Mouse (Mus musculus) hindbrain, embryonic 11.5 days (tissue): ENCODE data around the gene Prcd. TPM values are rescaled to one million over a fixed set of nuclear protein-coding genes. Genes with fewer than 3 reads are reported as not detected.

ENCODE experiments used
- ATAC-seq: fragments of 200-750 bp; cut with Nextera tagmentation; 2 replicates; pipeline ENCODE4 v1.8.0; 2017; ENCODE audit warnings: mild to moderate bottlenecking, moderate TSS enrichment, moderate library complexity; ENCODE audit not compliant: low FRiP score
- DNase-seq: peaks from one replicate; pipeline ENCODE4 v3.0.0-alpha.2; 2015; ENCODE audit warnings: low spot score
- H3K27ac ChIP-seq: fragments of 300-500 bp; sonication (generic); 2 replicates; pipeline ENCODE4 v1.5.1; 2014; ENCODE audit warnings: mild to moderate bottlenecking, low read depth, low read length
- H3K27me3 ChIP-seq: fragments of 300-500 bp; sonication (generic); 2 replicates; pipeline ENCODE4 v1.6.1; 2014; ENCODE audit warnings: mild to moderate bottlenecking, low read length, moderate library complexity, mixed read lengths; ENCODE audit not compliant: control insufficient read depth, insufficient read depth
- H3K36me3 ChIP-seq: fragments of 300-500 bp; sonication (generic); 2 replicates; pipeline ENCODE4 v1.6.1; 2014; ENCODE audit warnings: mild to moderate bottlenecking, low read length, moderate library complexity, mixed read lengths; ENCODE audit not compliant: control insufficient read depth, insufficient read depth
- H3K4me1 ChIP-seq: fragments of 300-500 bp; sonication (generic); replicated peaks from 2 replicates; pipeline ENCODE4 v1.6.1; 2014; ENCODE audit warnings: low read length, mixed read lengths; ENCODE audit not compliant: control insufficient read depth, insufficient read depth
- H3K4me2 ChIP-seq: fragments of 300-500 bp; sonication (generic); replicated peaks from 2 replicates; pipeline ENCODE4 v1.6.1; 2014; ENCODE audit warnings: mild to moderate bottlenecking, low read depth, low read length
- H3K4me3 ChIP-seq: fragments of 300-500 bp; sonication (generic); 2 replicates; pipeline ENCODE4 v1.5.1; 2014; ENCODE audit warnings: low read depth, low read length
- H3K9ac ChIP-seq: fragments of 300-500 bp; sonication (generic); 2 replicates; pipeline ENCODE4 v1.6.1; 2014; ENCODE audit warnings: low read depth, low read length
- H3K9me3 ChIP-seq: fragments of 300-500 bp; sonication (generic); 2 replicates; pipeline ENCODE4 v1.6.1; 2016; ENCODE audit warnings: low read length; ENCODE audit not compliant: control insufficient read depth
- WGBS: fragments of 180-500 bp; shearing (Covaris S2); extraction: QIAGEN DNeasy Blood & Tissue Kit; methylation state at CpG from one replicate; pipeline ENCODE4 v1.1.7; 2014; 5-methylcytosine and 5-hydroxymethylcytosine counted together
- polyA plus RNA-seq: library from polyadenylated mRNA; unstranded; fragments of >200 nt; fragmentation: Nextera tagmentation; extraction: Ambion mirVana; gene quantifications from 2 replicates; pipeline ENCODE4 v1.2.1, GENCODE M21; 2014

The Prcd gene
- polyA plus RNA-seq, 1 experiment from 2014 or later, result 0.32 TPM

- no peak overlapping the region for H3K27ac ChIP-seq
- WGBS, result 44% methylated on average over 21 of the region's 21 CpGs
Measured at GRCm38 (mm10) chr11:116644225-116645112, 8.9 kb upstream of the Prcd start.

GRCm38 (mm10) chr11:116645446-116646110 lies 7.8 kb upstream of the Prcd start:
- peaks cover 7% of the 10 kb centered on the region; the same call in 1 of the 2 replicates for H3K4me1 ChIP-seq
- WGBS, result 49% methylated on average over 8 of the region's 8 CpGs
- no peak for ATAC-seq

More at GRCm38 (mm10) chr11:116644225-116645112, 8.9 kb upstream of the Prcd start:
- no peak overlapping the region for H3K4me2 ChIP-seq
- peaks cover 7% of the 10 kb centered on the region; the same call in 1 of the 2 replicates for H3K4me1 ChIP-seq
- peak overlapping the region; percentile 38; the same call in 1 of the 2 replicates for H3K9ac ChIP-seq
- H3K9me3 ChIP-seq, result no peaks in the 10 kb centered on the region
- ATAC-seq (no peak), DNase-seq (peak; percentile 50)
- H3K36me3 ChIP-seq, result no peaks in the 10 kb centered on the region
- no peak overlapping the region for H3K4me3 ChIP-seq
- H3K27me3 ChIP-seq, result no peaks in the 10 kb centered on the region

GRCm38 (mm10) chr11:116646136-116646535 lies 7.2 kb upstream of the Prcd start:
- no peaks in the 10 kb centered on the region for H3K36me3 ChIP-seq
- 68% methylated on average over 11 of the region's 11 CpGs for WGBS
- H3K27me3 ChIP-seq, result peaks cover under 1% of the 10 kb centered on the region; the same call in 1 of the 2 replicates
- no peak for DNase-seq
- H3K27ac ChIP-seq, result no peak overlapping the region
- no peak overlapping the region for H3K9ac ChIP-seq
- H3K4me1 ChIP-seq, result peaks cover 7% of the 10 kb centered on the region; the same call in 1 of the 2 replicates
- no peak for ATAC-seq
- no peaks in the 10 kb centered on the region for H3K9me3 ChIP-seq
- no peak overlapping the region for H3K4me3 ChIP-seq
- H3K4me2 ChIP-seq, result no peak overlapping the region

More at GRCm38 (mm10) chr11:116645446-116646110, 7.8 kb upstream of the Prcd start:
- H3K9me3 ChIP-seq, result no peaks in the 10 kb centered on the region
- H3K4me3 ChIP-seq, result no peak overlapping the region
- 0 out of 2 replicates have a peak overlapping the region, but pooled peaks have one; percentile 7 for H3K9ac ChIP-seq
- no peak overlapping the region for H3K27ac ChIP-seq
- no peak for DNase-seq
- no peak overlapping the region for H3K4me2 ChIP-seq
- no peaks in the 10 kb centered on the region; the same call in 1 of the 2 replicates for H3K27me3 ChIP-seq
- H3K36me3 ChIP-seq, result no peaks in the 10 kb centered on the region

- no peak overlapping the region for H3K4me2 ChIP-seq
- peaks cover 7% of the 10 kb centered on the region; the same call in 1 of the 2 replicates for H3K4me1 ChIP-seq
- peaks cover 3% of the 10 kb centered on the region; the same call in 1 of the 2 replicates for H3K27me3 ChIP-seq
- H3K4me3 ChIP-seq, result no peak overlapping the region
- 89% methylated on average over 7 of the region's 7 CpGs for WGBS
- H3K9ac ChIP-seq, result no peak overlapping the region
- no peaks in the 10 kb centered on the region for H3K36me3 ChIP-seq
- no peak for ATAC-seq
- no peak overlapping the region for H3K27ac ChIP-seq
- DNase-seq, result no peak
- no peaks in the 10 kb centered on the region for H3K9me3 ChIP-seq
Measured at GRCm38 (mm10) chr11:116646771-116647170, 6.6 kb upstream of the Prcd start.

GRCm38 (mm10) chr11:116647340-116647991 lies 5.9 kb upstream of the Prcd start:
- no peak overlapping the region for H3K9ac ChIP-seq
- no peak overlapping the region for H3K4me2 ChIP-seq
- H3K4me1 ChIP-seq, result peaks cover 7% of the 10 kb centered on the region; the same call in 1 of the 2 replicates
- no peaks in the 10 kb centered on the region for H3K36me3 ChIP-seq
- DNase-seq, result no peak
- no peaks in the 10 kb centered on the region for H3K9me3 ChIP-seq
- H3K27ac ChIP-seq, result no peak overlapping the region
- 60% methylated on average over 11 of the region's 11 CpGs for WGBS
- H3K27me3 ChIP-seq, result peaks cover 9% of the 10 kb centered on the region
- ATAC-seq, result no peak
- H3K4me3 ChIP-seq, result no peak overlapping the region

- no peak overlapping the region for H3K4me3 ChIP-seq
- WGBS, result 46% methylated on average over 18 of the region's 18 CpGs
- H3K36me3 ChIP-seq, result no peaks in the 10 kb centered on the region
- peaks cover 7% of the 10 kb centered on the region; the same call in 1 of the 2 replicates for H3K4me1 ChIP-seq
- H3K27ac ChIP-seq, result no peak overlapping the region
- DNase-seq (no peak), ATAC-seq (no peak)
- no peaks in the 10 kb centered on the region for H3K9me3 ChIP-seq
- peaks cover 18% of the 10 kb centered on the region for H3K27me3 ChIP-seq
- H3K4me2 ChIP-seq, result no peak overlapping the region
- no peak overlapping the region for H3K9ac ChIP-seq
Measured at GRCm38 (mm10) chr11:116648213-116648921, 5.0 kb upstream of the Prcd start.

GRCm38 (mm10) chr11:116648976-116649375 lies 4.4 kb upstream of the Prcd start:
- Histone ChIP-seq H3K4me1 (peaks cover 4% of the 10 kb centered on the region; the same call in 1 of the 2 replicates), H3K4me2 (no peak overlapping the region), H3K27ac (no peak overlapping the region), H3K36me3 (no peaks in the 10 kb centered on the region), H3K27me3 (peaks cover 23% of the 10 kb centered on the region), H3K9ac (no peak overlapping the region), H3K4me3 (no peak overlapping the region), H3K9me3 (no peaks in the 10 kb centered on the region)
- DNase-seq (no peak), ATAC-seq (no peak)
- 71% methylated on average over 10 of the region's 10 CpGs for WGBS
